Mouse (Mus musculus) neural tube, embryonic 14.5 days (tissue): ENCODE results near the gene Parp3. TPM values are rescaled to one million over a fixed set of nuclear protein-coding genes. Genes with fewer than 3 reads are reported as not detected.
A peak's percentile ranks its signal among the peaks of the same experiment; 100 is the strongest.

ENCODE experiments used
- ATAC-seq: fragments of 200-750 bp; cut with Nextera tagmentation; 2 replicates; pipeline ENCODE4 v1.8.0; 2017; ENCODE audit warnings: low read depth, mild to moderate bottlenecking, moderate TSS enrichment, moderate library complexity
- H3K27ac ChIP-seq: fragments of 300-500 bp; sonication (generic); 2 replicates; pipeline ENCODE4 v1.5.1; 2014; ENCODE audit warnings: low read depth, mild to moderate bottlenecking, control low read depth, low read length, moderate library complexity, mixed read lengths
- H3K27me3 ChIP-seq: fragments of 300-500 bp; sonication (generic); 2 replicates; pipeline ENCODE4 v1.6.1; 2014; ENCODE audit warnings: low read length; ENCODE audit not compliant: control insufficient read depth, insufficient read depth
- H3K36me3 ChIP-seq: fragments of 300-500 bp; sonication (generic); 2 replicates; pipeline ENCODE4 v1.6.1; 2014; ENCODE audit warnings: low read length, mixed read lengths; ENCODE audit not compliant: control insufficient read depth, insufficient read depth
- H3K4me1 ChIP-seq: fragments of 300-500 bp; sonication (generic); 2 replicates; pipeline ENCODE4 v1.6.1; 2014; ENCODE audit warnings: low read length; ENCODE audit not compliant: control insufficient read depth, insufficient read depth
- H3K4me2 ChIP-seq: fragments of 300-500 bp; sonication (generic); 2 replicates; pipeline ENCODE4 v1.6.1; 2014; ENCODE audit warnings: mild to moderate bottlenecking, low read depth, low read length, control low read depth
- H3K4me3 ChIP-seq: fragments of 300-500 bp; sonication (generic); 2 replicates; pipeline ENCODE4 v1.5.1; 2014; ENCODE audit warnings: low read depth, low read length, control low read depth, mixed read lengths
- H3K9ac ChIP-seq: fragments of 300-500 bp; sonication (generic); replicated peaks from 2 replicates; pipeline ENCODE4 v1.6.1; 2014; ENCODE audit warnings: low read depth, mild to moderate bottlenecking, control low read depth, low read length, mixed read lengths
- H3K9me3 ChIP-seq: fragments of 300-500 bp; sonication (generic); 2 replicates; pipeline ENCODE4 v1.6.1; 2016; ENCODE audit warnings: low read length; ENCODE audit not compliant: control insufficient read depth
- WGBS: fragments of 180-500 bp; shearing (Covaris S2); extraction: QIAGEN DNeasy Blood & Tissue Kit; methylation state at CpG from one replicate; pipeline ENCODE4 v1.1.7; 2014; 5-methylcytosine and 5-hydroxymethylcytosine counted together
- polyA plus RNA-seq: library from polyadenylated mRNA; unstranded; fragments of >200 nt; fragmentation: Nextera tagmentation; extraction: Ambion mirVana; gene quantifications from 2 replicates; pipeline ENCODE4 v1.2.1, GENCODE M21; 2014

Gene Parp3
- polyA plus RNA-seq, 1 experiment from 2014 or later: 0.36 TPM

- peak overlapping the region; percentile 92 for H3K9ac ChIP-seq
- H3K36me3 ChIP-seq: peaks cover 14% of the 10 kb centered on the region
- ATAC-seq: no peak
- WGBS: 26% methylated on average over 15 of the region's 15 CpGs
- H3K9me3 ChIP-seq: no peaks in the 10 kb centered on the region
- H3K4me3 ChIP-seq: peak overlapping the region; percentile 23
- no peaks in the 10 kb centered on the region for H3K27me3 ChIP-seq
- H3K27ac ChIP-seq: peak overlapping the region; percentile 7
- H3K4me2 ChIP-seq: peak overlapping the region; percentile 91
- H3K4me1 ChIP-seq: peaks cover 45% of the 10 kb centered on the region
Observed at GRCm38 (mm10) chr9:106456325-106457162, 20.2 kb downstream of the Parp3 start.

GRCm38 (mm10) chr9:106454888-106455681 is 21.7 kb downstream of the Parp3 start:
- H3K36me3 ChIP-seq: peaks cover 6% of the 10 kb centered on the region; the same call in 1 of the 2 replicates
- WGBS: 2% methylated on average over 17 of the region's 17 CpGs

GRCm38 (mm10) chr9:106454071-106454761 is 22.5 kb downstream of the Parp3 start:
- Histone ChIP-seq H3K9ac (peak overlapping the region; percentile 92), H3K4me1 (peaks cover 42% of the 10 kb centered on the region), H3K4me2 (peak overlapping the region; percentile 91), H3K27me3 (no peaks in the 10 kb centered on the region), H3K4me3 (peak overlapping the region; percentile 66), H3K9me3 (no peaks in the 10 kb centered on the region), H3K36me3 (0 out of 2 replicates have a peak, but pooled peaks cover 3% of the 10 kb centered on the region), H3K27ac (peak overlapping the region; percentile 92)
- peak; percentile 10; the same call in 1 of the 2 replicates for ATAC-seq
- WGBS: 1% methylated on average over 20 of the region's 20 CpGs

More at GRCm38 (mm10) chr9:106454888-106455681, 21.7 kb downstream of the Parp3 start:
- Histone ChIP-seq H3K4me1 (peaks cover 48% of the 10 kb centered on the region), H3K9me3 (no peaks in the 10 kb centered on the region), H3K9ac (peak overlapping the region; percentile 92), H3K4me3 (peak overlapping the region; percentile 66), H3K27me3 (no peaks in the 10 kb centered on the region), H3K27ac (peak overlapping the region; percentile 92), H3K4me2 (peak overlapping the region; percentile 91)
- peak; percentile 28 for ATAC-seq

GRCm38 (mm10) chr9:106453271-106454070 is 23.3 kb downstream of the Parp3 start, which contains the start of gene Pcbp4:
Pcbp4 (plus strand) TSS chr9:106453291.
- H3K4me2 ChIP-seq: peak within 1 kb of the TSS; percentile 91
- H3K36me3 ChIP-seq: 0 out of 2 replicates have a peak, but pooled peaks cover 2% of the 10 kb centered on the region
- WGBS: under 1% methylated on average over 49 of the region's 74 CpGs
- peak; percentile 63 for ATAC-seq
- H3K27me3 ChIP-seq: no peaks in the 10 kb centered on the region
- peaks cover 47% of the 10 kb centered on the region for H3K4me1 ChIP-seq
- peak within 1 kb of the TSS; percentile 92 for H3K9ac ChIP-seq
- peak within 1 kb of the TSS; percentile 92 for H3K27ac ChIP-seq
- H3K9me3 ChIP-seq: no peaks in the 10 kb centered on the region
- H3K4me3 ChIP-seq: peak within 1 kb of the TSS; percentile 66

- Histone ChIP-seq H3K9me3 (no peaks in the 10 kb centered on the region), H3K36me3 (no peaks in the 10 kb centered on the region), H3K27me3 (no peaks in the 10 kb centered on the region), H3K27ac (peak overlapping the region; percentile 92), H3K4me1 (peaks cover 50% of the 10 kb centered on the region), H3K4me3 (peak overlapping the region; percentile 66), H3K4me2 (peak overlapping the region; percentile 91), H3K9ac (peak overlapping the region; percentile 92)
- no peak for ATAC-seq
- 0% methylated on average over 7 of the region's 7 CpGs for WGBS
Observed at GRCm38 (mm10) chr9:106452821-106453220, 23.9 kb downstream of the Parp3 start.

- Histone ChIP-seq H3K9ac (peak overlapping the region; percentile 92; the same call in 1 of the 2 replicates), H3K4me2 (peak overlapping the region; percentile 91; the same call in 1 of the 2 replicates), H3K4me1 (peaks cover 47% of the 10 kb centered on the region), H3K27ac (no peak overlapping the region), H3K27me3 (no peaks in the 10 kb centered on the region), H3K36me3 (no peaks in the 10 kb centered on the region), H3K4me3 (peak overlapping the region; percentile 66), H3K9me3 (no peaks in the 10 kb centered on the region)
- 16% methylated on average over 6 of the region's 6 CpGs for WGBS
- ATAC-seq: no peak
Observed at GRCm38 (mm10) chr9:106452351-106452750, 24.4 kb downstream of the Parp3 start.

- no peak overlapping the region for H3K9ac ChIP-seq
- 82% methylated on average over 2 of the region's 2 CpGs for WGBS
- H3K4me1 ChIP-seq: peaks cover 43% of the 10 kb centered on the region
- no peaks in the 10 kb centered on the region for H3K36me3 ChIP-seq
- no peaks in the 10 kb centered on the region for H3K9me3 ChIP-seq
- H3K27me3 ChIP-seq: no peaks in the 10 kb centered on the region
- no peak overlapping the region for H3K4me3 ChIP-seq
- no peak for ATAC-seq
- H3K4me2 ChIP-seq: no peak overlapping the region; the same call in 1 of the 2 replicates
- no peak overlapping the region for H3K27ac ChIP-seq
Observed at GRCm38 (mm10) chr9:106451899-106452298, 24.9 kb downstream of the Parp3 start.

- Histone ChIP-seq H3K27ac (no peak overlapping the region), H3K9ac (no peak overlapping the region), H3K27me3 (no peaks in the 10 kb centered on the region), H3K4me3 (no peak overlapping the region), H3K9me3 (no peaks in the 10 kb centered on the region), H3K4me2 (no peak overlapping the region), H3K36me3 (no peaks in the 10 kb centered on the region), H3K4me1 (peaks cover 37% of the 10 kb centered on the region)
- ATAC-seq: no peak
- 78% methylated on average over 11 of the region's 11 CpGs for WGBS
Observed at GRCm38 (mm10) chr9:106451298-106451697, 25.5 kb downstream of the Parp3 start.
